Mouse (Mus musculus) cortical plate, adult 2 months (tissue): ENCODE data around the gene Olfr1393.

Source experiments
- CTCF ChIP-seq: fragments of 200-500 bp; IDR thresholded peaks from 2 replicates; pipeline ENCODE4 v1.5.1; 2011; ENCODE audit warnings: mild to moderate bottlenecking, control low read depth, low read length; ENCODE audit not compliant: insufficient read depth; ENCODE audit errors: extremely low read depth
- POLR2A ChIP-seq: fragments of 200-500 bp; IDR thresholded peaks from 2 replicates; pipeline ENCODE4 v1.6.1; 2011; ENCODE audit warnings: mild to moderate bottlenecking, low read length, control low read depth; ENCODE audit not compliant: insufficient read depth; ENCODE audit errors: extremely low read depth

GRCm38 (mm10) chr11:49232781-49233180 lies 45.3 kb upstream of the Olfr1393 start:
- TF ChIP-seq POLR2A (no peak), CTCF (no peak)
